Mouse (Mus musculus) layer of hippocampus, postnatal 36 days (tissue): ENCODE measurements around the gene Slc7a6os. TPM values are rescaled to one million over a fixed set of nuclear protein-coding genes. Genes with fewer than 3 reads are reported as not detected.

Experiments
- DNase-seq, 2 experiments: peaks; one replicate each; pipeline ENCODE4 v3.0.0; 2022
- total RNA-seq, 2 experiments: library from RNA; stranded (reverse); gene quantifications; 2 replicates each; pipeline ENCODE4 v1.2.3; 2021

The Slc7a6os gene
- total RNA-seq, 2 experiments from 2014 or later = 23.5 to 23.9 TPM

DNA sequence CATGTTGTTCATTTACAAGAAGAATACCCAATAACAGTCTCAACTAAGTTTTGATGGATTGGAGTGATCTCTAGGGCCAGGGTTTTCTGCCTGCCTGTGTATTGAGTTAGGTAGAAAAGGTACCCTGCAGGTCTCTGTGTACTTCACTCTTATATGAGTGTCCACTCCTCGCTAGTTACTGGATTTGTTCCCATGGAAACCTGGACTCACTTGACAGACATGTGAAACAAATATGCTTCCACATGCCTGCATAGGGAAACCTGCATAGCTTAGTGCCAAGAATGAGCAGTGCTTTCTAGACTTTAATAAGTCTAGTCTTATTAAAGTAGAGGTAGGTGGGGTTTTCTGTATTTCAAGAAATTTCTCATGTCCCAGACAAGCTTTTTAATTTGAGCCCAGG lies 33.8 kb downstream of the Slc7a6os start:
- DNase-seq = no peak

DNA sequence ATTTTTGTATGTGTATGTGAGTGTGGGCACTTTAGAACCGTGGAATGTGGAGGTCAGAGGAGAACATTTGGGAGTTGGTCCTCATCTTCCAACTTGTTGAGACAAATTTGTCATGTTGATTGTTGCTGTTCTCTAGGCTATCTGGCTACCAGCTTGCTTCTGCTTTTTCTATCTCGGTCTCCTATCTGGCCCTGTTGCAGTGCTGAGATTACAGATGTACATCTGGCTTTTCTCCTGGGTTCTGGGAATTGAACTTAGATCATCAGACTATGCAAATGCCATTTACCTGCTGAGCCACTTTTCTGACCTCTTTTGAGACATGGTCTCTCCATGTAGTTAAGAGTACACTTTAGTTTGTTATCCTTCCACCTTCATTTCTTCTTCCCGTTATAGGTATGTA lies 37.2 kb downstream of the Slc7a6os start:
- no peak for DNase-seq

DNA sequence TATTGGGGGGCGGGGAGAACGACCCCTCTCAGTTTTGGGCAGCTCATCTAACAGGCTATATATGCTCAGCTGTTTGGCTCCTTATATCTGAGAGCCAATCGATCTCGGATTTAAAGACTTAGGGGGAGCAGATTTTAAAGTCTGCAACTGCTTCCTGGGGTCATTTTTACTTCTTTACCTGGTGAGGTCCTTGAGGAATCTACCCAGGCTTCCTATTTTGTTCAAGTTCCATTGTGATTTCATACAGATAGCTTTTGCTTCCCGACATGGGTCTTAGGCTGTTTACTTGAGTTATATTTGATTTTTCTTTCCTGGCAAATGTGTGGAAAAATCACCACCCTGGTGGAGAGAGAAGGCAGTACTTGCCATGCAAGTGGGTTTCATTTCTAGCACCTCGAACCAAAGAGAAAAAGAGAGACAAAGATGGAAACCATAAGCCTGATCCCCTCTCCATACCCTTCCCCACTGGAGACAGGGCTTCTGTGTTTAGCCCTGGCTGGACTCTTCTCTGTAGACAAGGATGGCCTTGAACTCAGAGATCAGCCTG lies 40.7 kb downstream of the Slc7a6os start:
- DNase-seq = no peak

DNA sequence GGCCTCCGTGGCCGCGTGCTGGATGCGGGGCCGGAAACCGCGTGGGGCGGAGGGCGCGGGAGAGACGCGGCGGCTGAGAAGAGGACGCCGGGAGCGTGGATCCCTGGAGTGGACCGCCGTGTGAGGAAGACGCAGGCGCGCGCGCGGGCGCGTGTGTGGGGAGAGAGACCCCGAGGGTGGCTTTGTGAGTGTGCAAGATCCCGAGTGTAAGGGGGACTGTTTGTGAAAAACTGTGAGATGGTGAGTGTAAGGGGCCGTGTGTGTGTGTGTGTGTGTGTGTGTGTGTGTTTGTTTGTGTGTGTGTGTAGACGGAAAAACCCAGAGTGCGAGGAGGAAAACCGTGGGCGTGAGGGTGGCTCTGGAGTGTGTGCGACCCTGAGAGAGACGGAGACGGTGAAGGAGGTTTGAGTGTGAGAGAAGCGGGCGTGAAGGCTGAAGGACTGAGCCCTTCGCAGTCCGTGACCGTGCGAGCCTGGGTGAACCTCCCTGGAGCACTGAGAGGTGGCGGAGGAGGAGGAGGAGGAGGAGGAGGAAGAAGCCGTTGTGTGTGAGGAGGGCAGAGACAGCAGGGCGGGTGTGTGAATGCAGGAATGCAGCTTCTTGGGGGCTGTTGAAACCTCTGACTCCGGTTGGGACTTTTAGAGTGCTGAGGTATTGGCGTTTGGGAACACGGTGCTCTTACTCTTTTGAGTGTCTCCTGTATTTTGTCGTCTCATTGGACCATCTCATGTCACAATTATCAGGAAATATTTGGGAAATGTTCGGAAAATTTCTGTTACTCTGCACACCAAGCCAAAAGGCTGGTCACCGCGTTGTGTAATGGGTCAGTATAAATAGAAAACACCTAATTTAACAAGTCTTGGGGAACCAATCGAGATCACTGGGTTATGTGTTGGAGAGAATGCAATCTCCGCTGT lies 41.5 kb downstream of the Slc7a6os start:
- peak in 1 of 2 experiments; percentile 55 for DNase-seq

DNA sequence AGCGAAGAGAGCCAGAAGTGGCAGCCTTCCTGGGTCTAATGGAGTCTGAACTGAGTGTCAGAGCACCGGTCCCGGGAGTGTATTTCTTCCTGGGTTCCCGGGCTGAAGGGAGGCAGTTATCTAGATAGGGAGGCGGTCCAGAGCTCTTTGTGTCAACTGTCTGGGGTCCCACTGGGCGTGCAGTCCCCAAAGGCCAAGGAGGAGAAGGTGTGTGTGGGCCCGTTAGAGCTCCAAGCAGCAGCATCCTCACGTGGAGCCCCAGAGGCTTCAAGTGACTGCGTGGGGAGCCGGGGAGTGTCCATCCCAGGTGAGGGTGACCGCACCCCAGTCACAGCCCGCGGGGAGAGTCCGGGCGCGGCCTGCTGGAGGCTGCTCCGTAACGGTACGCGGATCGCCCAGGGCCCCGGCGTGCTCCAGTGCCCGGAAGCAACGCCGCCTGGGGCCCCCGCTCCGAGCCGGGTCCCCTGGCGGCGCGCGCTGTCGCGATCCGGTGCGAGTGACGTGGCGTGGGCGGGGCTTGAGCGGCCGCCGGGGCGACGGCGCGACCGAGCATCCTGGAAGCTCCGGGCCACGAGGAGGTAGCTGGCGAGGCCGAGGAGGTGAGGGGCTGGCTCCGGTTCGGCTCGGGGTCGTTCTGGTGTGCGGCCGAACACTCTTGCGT lies 42.2 kb downstream of the Slc7a6os start, which contains the start of gene Slc7a6:
Slc7a6 (plus strand) TSS at position 502 of the 661 bp plus-strand sequence.
- peak; percentile 86 to 90 for DNase-seq

DNA sequence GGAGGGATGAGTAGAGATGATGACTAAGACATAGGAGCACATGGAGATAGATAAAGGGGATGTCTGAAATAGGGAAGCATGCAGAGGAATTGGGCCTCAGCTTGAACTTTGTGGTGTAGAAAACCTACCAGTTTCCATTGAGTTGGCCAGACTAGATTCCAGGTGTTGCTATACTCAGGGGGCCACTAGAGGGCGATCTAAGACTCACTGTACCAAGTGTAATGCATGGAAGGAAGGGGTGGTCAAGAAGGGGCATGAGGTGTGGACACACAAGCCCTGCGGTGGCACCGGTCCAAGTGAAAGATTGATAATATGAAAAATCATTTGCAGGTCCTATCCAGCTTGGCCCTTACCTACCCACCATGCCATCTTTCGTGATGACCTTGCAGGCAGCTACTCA lies 45.3 kb downstream of the Slc7a6os start:
- DNase-seq = peak; percentile 49 to 66

DNA sequence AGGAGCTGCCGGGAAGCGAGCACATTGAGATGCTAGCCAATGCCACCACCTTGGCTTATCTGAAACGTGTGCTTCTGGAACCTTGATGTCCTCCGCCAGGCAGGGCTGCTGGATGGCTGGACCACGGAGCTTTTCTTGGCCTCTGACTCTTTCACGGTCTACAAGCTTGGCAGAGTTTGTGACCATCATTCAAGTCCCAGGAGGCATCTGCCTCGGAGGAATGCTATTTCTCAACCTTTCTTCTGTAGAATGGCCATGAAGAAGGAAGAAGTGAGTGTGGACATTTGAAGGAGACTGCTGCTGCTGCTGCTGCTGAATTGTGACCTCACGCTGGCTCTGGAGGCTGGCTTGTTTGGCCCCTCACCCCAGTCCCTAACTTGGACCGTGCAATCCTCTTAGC lies 47.5 kb downstream of the Slc7a6os start:
- DNase-seq = no peak

DNA sequence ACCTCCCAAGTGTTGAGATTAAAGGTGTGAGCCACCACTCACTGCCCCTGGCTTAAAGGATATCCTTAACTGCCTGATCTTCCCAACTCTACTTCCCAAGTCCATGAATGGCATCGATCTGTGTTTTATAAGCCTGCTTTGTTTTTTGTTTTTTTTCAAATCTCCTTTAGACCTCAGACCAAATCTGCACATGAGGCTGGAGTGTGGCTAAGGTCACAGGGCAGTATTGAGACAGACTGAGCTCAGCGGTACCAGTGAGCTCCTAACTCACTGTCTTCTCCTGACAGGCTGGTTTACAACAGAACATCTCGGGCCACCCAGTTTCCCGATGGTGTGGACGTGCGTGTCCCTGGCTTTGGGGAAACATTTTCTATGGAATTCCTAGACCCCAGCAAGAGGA lies 50.9 kb downstream of the Slc7a6os start:
- DNase-seq = no peak

DNA sequence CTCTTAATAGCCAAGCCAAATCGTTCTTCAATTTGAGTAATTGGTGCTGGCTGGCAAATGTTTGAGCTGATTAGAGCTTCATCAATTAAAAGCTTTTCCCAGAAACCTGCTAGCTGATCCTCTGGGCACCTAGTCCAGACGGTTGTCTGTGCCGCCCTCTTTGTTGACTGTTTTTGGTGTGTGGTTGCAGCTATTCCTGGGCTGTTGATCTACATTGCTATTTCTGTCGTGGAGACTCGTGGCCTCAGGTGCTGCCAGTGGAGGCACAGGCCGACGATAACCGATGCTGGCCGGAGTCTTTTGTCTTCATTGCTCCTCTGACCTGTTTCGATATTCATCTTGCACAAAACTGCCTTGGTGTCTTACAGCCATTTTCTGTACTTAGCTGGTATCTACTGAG lies 52.4 kb downstream of the Slc7a6os start:
- no peak for DNase-seq

DNA sequence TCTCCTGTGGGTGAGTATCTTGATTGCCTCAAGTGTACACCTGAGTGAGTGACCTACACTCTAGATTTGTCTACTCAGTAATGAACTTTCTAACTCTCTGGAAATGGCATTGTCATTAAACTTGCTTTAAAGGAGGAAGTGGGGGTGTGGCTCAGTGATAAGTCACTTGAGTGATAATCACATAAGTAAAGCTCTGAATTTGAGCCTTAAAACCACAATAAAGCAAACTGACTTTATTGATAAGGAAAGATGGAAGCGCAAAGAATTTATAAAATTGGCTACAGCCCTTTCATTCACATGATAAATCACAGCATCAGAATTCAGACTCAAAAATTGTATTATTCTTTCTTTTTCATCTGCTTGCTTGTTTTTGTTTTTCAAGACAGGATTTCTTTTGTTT lies 53.3 kb downstream of the Slc7a6os start:
- DNase-seq = no peak

DNA sequence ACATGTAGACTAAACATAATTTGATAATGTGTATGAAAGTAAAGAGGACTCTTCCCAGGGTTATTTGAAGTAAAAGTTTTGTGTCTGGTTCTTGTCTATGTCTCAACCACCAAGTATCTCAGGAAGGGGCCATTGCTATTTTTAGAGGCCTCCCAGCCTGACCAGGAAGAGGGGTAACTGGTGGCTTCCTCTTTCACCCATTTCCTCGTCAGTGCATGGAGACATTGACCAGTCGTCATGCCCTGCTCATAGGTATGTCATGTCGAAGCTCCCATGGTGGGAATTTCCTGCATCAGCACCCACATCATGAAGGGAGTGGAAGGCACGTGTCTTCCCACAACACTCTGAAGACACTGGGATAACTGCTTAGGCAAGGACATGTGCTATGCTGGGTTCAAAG lies 57.9 kb downstream of the Slc7a6os start:
- no peak for DNase-seq

DNA sequence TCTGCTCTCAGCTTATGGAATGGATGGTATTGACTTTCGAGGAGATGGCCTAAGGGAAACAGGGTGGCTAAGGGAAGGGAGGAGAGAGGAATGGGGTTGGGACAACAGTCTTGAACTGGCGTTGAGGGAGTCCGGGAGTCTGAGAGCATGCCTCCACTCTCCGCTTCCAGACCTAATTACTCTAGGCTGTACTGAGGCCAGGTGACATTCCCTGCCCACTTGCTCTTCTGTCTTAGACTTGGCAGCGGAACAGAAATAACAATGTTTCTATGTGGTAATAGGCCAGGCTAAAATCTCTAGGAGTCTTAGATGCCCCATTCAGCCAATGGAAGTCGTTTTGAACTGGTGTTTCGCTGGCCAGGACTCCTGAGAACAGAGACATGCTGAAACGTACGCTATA lies 59.7 kb downstream of the Slc7a6os start:
- DNase-seq = no peak

Other genes starting within 250 kb of the Slc7a6os start
- gene Slc12a4, start 244.8 kb downstream of the Slc7a6os start, total RNA-seq = 10 to 100 TPM; 20.5 to 20.7 TPM
- gene Dpep3, start 231.5 kb downstream of the Slc7a6os start, total RNA-seq = not detected
- 10 to 100 TPM; 18.9 to 22.6 TPM for gene Dus2, start 219.6 kb downstream of the Slc7a6os start, total RNA-seq
- under 1 TPM in 1 of 2 experiments, not detected in 1; 0.32 TPM for gene Dpep2nb, start 205.0 kb downstream of the Slc7a6os start, total RNA-seq
- 10 to 100 TPM; 11.5 to 14.6 TPM for gene Ddx28, start 199.1 kb downstream of the Slc7a6os start, total RNA-seq
- gene Nfatc3, start 152.1 kb downstream of the Slc7a6os start, total RNA-seq = 10 to 100 TPM; 11.1 to 11.9 TPM
- gene Esrp2, start 74.0 kb downstream of the Slc7a6os start, total RNA-seq = not detected
- 10 to 100 TPM; 23.8 to 26.0 TPM for gene Pla2g15, start 60.5 kb downstream of the Slc7a6os start, total RNA-seq
- 10 to 100 TPM; 22.2 to 32.7 TPM for gene Slc7a6, start 42.1 kb downstream of the Slc7a6os start, total RNA-seq
- gene Prmt7, start within 50 bp of the Slc7a6os start, total RNA-seq = 10 to 100 TPM; 33.8 to 36.8 TPM
- gene Smpd3, start 127.1 kb upstream of the Slc7a6os start, total RNA-seq = 10 to 100 TPM; 72.6 to 77.2 TPM
- gene Zfp90, start 204.4 kb upstream of the Slc7a6os start, total RNA-seq = 10 to 100 TPM; 12.6 to 14.0 TPM